Mouse (Mus musculus): Measurements from ENCODE around the gene Zbtb32.

- TF ChIP-seq CTCF (IDR thresholded peaks at IDR 0.05; ENCODE audit: extremely low read depth, insufficient read depth, insufficient read length, insufficient replicate concordance) (no peak), POLR2A (IDR thresholded peaks at IDR 0.05; ENCODE audit: low read depth, low read length) (no peak)
These were observed 5.8 kb downstream of the Zbtb32 start for GRCm38 (mm10) chr7:30592772-30593423.

All from spleen, adult 2 months (tissue).